9 mouse cellular contexts compared by ENCODE assay signal in the genomic region with DNA sequence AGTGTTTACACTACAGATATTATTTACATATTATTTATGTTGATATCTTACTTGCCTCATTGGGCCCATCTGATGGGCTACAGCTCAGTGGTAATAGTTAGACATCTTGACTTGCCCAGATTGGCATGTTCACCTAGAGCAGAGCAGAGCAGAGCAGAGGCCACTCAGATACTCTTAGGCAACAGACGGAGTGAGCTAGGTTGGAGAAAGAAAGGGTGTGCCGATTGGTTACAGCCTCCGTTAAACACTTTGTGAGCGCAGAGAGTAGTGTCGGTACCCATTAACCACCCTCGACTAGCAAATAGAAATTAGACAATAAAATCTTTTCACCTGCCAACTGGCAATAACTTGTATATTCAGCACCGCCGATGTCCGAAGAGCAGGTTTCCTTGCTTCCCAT. TPM values are rescaled to one million over a fixed set of nuclear protein-coding genes. Genes with fewer than 3 reads are reported as not detected.
A peak's percentile ranks its signal among the peaks of the same experiment; 100 is the strongest.
DNase-seq lines count a peak whose midpoint lies in the region; ATAC-seq and TF ChIP-seq lines count a peak whose summit lies in the region.
"Had no signal": no experiment of that assay in that cellular context is flagged by ENCODE, and none has a peak within 500 bp of the region (broad histone marks: within the 10 kb centered on the region; RNA-seq: fewer than 3 reads in every experiment).

No protein-coding gene starts in this region.

- no peaks in the 10 kb centered on the region for H3K4me1 ChIP-seq in lung, embryonic 14.5 days (ENCODE audit: insufficient read depth)
- H3K4me1 ChIP-seq in hindbrain, embryonic 10.5 days (replicated peaks): peaks cover 28% of the 10 kb centered on the region
- H3K4me1 ChIP-seq in limb, embryonic 12.5 days (replicated peaks): peaks cover 15% of the 10 kb centered on the region
- peaks cover 18% of the 10 kb centered on the region for H3K4me1 ChIP-seq in neural tube, embryonic 15.5 days

- peak overlapping the region; percentile 94 for H3K4me2 ChIP-seq in lung, embryonic 14.5 days
- peak overlapping the region; percentile 93 for H3K4me2 ChIP-seq in limb, embryonic 12.5 days
- peak overlapping the region; percentile 89 for H3K4me2 ChIP-seq in neural tube, embryonic 15.5 days

- no peak for TF ChIP-seq CTCF in lung, embryonic 14.5 days (IDR thresholded peaks at IDR 0.05; ENCODE audit: low read depth)

- DNase-seq in lung, embryonic 14.5 days: no peak
- no peak for DNase-seq in lung, postnatal 10 days
- peak; percentile 19 for DNase-seq in hindbrain, embryonic 10.5 days (ENCODE audit: low spot score)
- DNase-seq in gastrocnemius, adult 18-20 months (ENCODE audit: low spot score): no peak
- DNase-seq in testis, postnatal 10 days (ENCODE audit: low spot score): no peak
- DNase-seq in thymus, adult 18-20 months: no peak

- H3K9me3 ChIP-seq in lung, embryonic 14.5 days (ENCODE audit: low read depth, low read length): no peaks in the 10 kb centered on the region
- H3K9me3 ChIP-seq in hindbrain, embryonic 10.5 days: no peaks in the 10 kb centered on the region
- no peaks in the 10 kb centered on the region for H3K9me3 ChIP-seq in limb, embryonic 12.5 days
- no peaks in the 10 kb centered on the region for H3K9me3 ChIP-seq in neural tube, embryonic 15.5 days (replicated peaks)

- H3K9ac ChIP-seq in lung, embryonic 14.5 days: no peak overlapping the region; the same call in 1 of the 2 replicates
- no peak overlapping the region for H3K9ac ChIP-seq in limb, embryonic 12.5 days (replicated peaks)
- H3K9ac ChIP-seq in neural tube, embryonic 15.5 days (replicated peaks): no peak overlapping the region

- no peak for ATAC-seq in lung, embryonic 14.5 days (ENCODE audit: insufficient read depth)
- no peak for ATAC-seq in limb, embryonic 12.5 days (ENCODE audit: insufficient number of reproducible peaks, insufficient read depth, low FRiP score, low TSS enrichment, low read depth)
- ATAC-seq in neural tube, embryonic 15.5 days (ENCODE audit: low FRiP score): no peak

- H3K4me3 ChIP-seq in lung, embryonic 14.5 days (ENCODE audit: low read depth, low read length): peak overlapping the region; percentile 61
- peak overlapping the region; percentile 75 for H3K4me3 ChIP-seq in hindbrain, embryonic 10.5 days
- H3K4me3 ChIP-seq in limb, embryonic 12.5 days (replicated peaks): peak overlapping the region; percentile 66
- peak overlapping the region; percentile 59 for H3K4me3 ChIP-seq in neural tube, embryonic 15.5 days (replicated peaks)

- peaks cover 6% of the 10 kb centered on the region; the same call in 1 of the 2 replicates for H3K27me3 ChIP-seq in lung, embryonic 14.5 days (ENCODE audit: insufficient read depth, low read length)
- peaks cover 57% of the 10 kb centered on the region for H3K27me3 ChIP-seq in hindbrain, embryonic 10.5 days (ENCODE audit: insufficient read depth, poor library complexity, severe bottlenecking)
- H3K27me3 ChIP-seq in limb, embryonic 12.5 days: peaks cover 59% of the 10 kb centered on the region
- H3K27me3 ChIP-seq in neural tube, embryonic 15.5 days (replicated peaks): peaks cover 26% of the 10 kb centered on the region

- H3K27ac ChIP-seq in lung, embryonic 14.5 days (ENCODE audit: low read depth): no peak overlapping the region
- H3K27ac ChIP-seq in hindbrain, embryonic 10.5 days: no peak overlapping the region
- no peak overlapping the region for H3K27ac ChIP-seq in limb, embryonic 12.5 days
- no peak overlapping the region for H3K27ac ChIP-seq in neural tube, embryonic 15.5 days (replicated peaks)

- WGBS in lung, embryonic 14.5 days: 34% methylated on average over 9 of the region's 9 CpGs
- WGBS in hindbrain, embryonic 10.5 days: 35% methylated on average over 9 of the region's 9 CpGs
- 35% methylated on average over 9 of the region's 9 CpGs for WGBS in limb, embryonic 12.5 days
- 22% methylated on average over 9 of the region's 9 CpGs for WGBS in neural tube, embryonic 15.5 days

- no peaks in the 10 kb centered on the region for H3K36me3 ChIP-seq in lung, embryonic 14.5 days (ENCODE audit: insufficient read depth)
- no peaks in the 10 kb centered on the region for H3K36me3 ChIP-seq in hindbrain, embryonic 10.5 days
- H3K36me3 ChIP-seq in limb, embryonic 12.5 days: no peaks in the 10 kb centered on the region
- H3K36me3 ChIP-seq in neural tube, embryonic 15.5 days: no peaks in the 10 kb centered on the region

RNA-seq across cellular contexts. Expression of a gene that starts 1.2 kb away (rescaled TPM):
- polyA plus RNA-seq in lung, embryonic 14.5 days (2014; fragmentation: Nextera tagmentation; extraction: Ambion mirVana): 6.3 and 6.9 TPM in 2 replicates
- 0.40 and 0.58 TPM in 2 replicates for polyA plus RNA-seq in hindbrain, embryonic 10.5 days (2016; fragmentation: Nextera tagmentation; extraction: Ambion mirVana)
- polyA plus RNA-seq in limb, embryonic 12.5 days (2016; fragmentation: Nextera tagmentation; extraction: Ambion mirVana): 0.75 and 1.3 TPM in 2 replicates
- polyA plus RNA-seq in neural tube, embryonic 15.5 days (2015; fragmentation: Nextera tagmentation; extraction: Ambion mirVana): 1.0 and 1.8 TPM in 2 replicates
- total RNA-seq in gastrocnemius, adult 18-20 months (2021): 10 to 100 TPM in 1 of 2 experiments, 1 to 10 TPM in 1; 9.1 to 10.2 TPM
- total RNA-seq: neutrophil, adult 5-6 weeks had no signal

RNA-seq across cellular contexts. Expression of a gene that starts 41.6 kb away (rescaled TPM):
- polyA plus RNA-seq in lung, embryonic 14.5 days (2014; fragmentation: Nextera tagmentation; extraction: Ambion mirVana): 0.50 TPM in 1 of 2 replicates, not detected in the other
- polyA plus RNA-seq in hindbrain, embryonic 10.5 days (2016; fragmentation: Nextera tagmentation; extraction: Ambion mirVana): 0.71 and 1.2 TPM in 2 replicates
- 20.7 and 21.8 TPM in 2 replicates for polyA plus RNA-seq in limb, embryonic 12.5 days (2016; fragmentation: Nextera tagmentation; extraction: Ambion mirVana)
- polyA plus RNA-seq in neural tube, embryonic 15.5 days (2015; fragmentation: Nextera tagmentation; extraction: Ambion mirVana): 2.0 and 4.4 TPM in 2 replicates
- total RNA-seq in gastrocnemius, adult 18-20 months (2021): 100 to 1,000 TPM; 203 to 226 TPM
